Mouse (Mus musculus) heart, embryonic 15.5 days (tissue): ENCODE measurements at regions not wholly inside any gene's neighbourhood (a gene's known extent, or its start where the extent isn't known, plus 50 kb on each side); places are given as distances from the start of the nearest gene placed in this dataset.

Source experiments
- ATAC-seq: fragments of 200-750 bp; cut with Nextera tagmentation; replicated peaks from 2 replicates; pipeline ENCODE4 v1.8.0; 2017; ENCODE audit warnings: low read depth, moderate TSS enrichment; ENCODE audit not compliant: insufficient number of reproducible peaks, insufficient read depth, low FRiP score
- H3K27ac ChIP-seq: fragments of 300-500 bp; sonication (generic); 2 replicates; pipeline ENCODE4 v1.5.1; 2015; ENCODE audit warnings: mild to moderate bottlenecking, inconsistent platforms
- H3K27me3 ChIP-seq: fragments of 300-500 bp; sonication (generic); 2 replicates; pipeline ENCODE4 v1.6.1; 2015; ENCODE audit warnings: inconsistent platforms
- H3K36me3 ChIP-seq: fragments of 300-500 bp; sonication (generic); 2 replicates; pipeline ENCODE4 v1.6.1; 2015; ENCODE audit warnings: mild to moderate bottlenecking, inconsistent platforms
- H3K4me1 ChIP-seq: fragments of 300-500 bp; sonication (generic); replicated peaks from 2 replicates; pipeline ENCODE4 v1.6.1; 2015; ENCODE audit warnings: inconsistent platforms
- H3K4me2 ChIP-seq: fragments of 300-500 bp; sonication (generic); 2 replicates; pipeline ENCODE4 v1.6.1; 2015; ENCODE audit warnings: inconsistent platforms, mild to moderate bottlenecking, moderate library complexity
- H3K4me3 ChIP-seq: fragments of 300-500 bp; sonication (generic); 2 replicates; pipeline ENCODE4 v1.5.1; 2015; ENCODE audit warnings: mild to moderate bottlenecking, inconsistent platforms
- H3K9ac ChIP-seq: fragments of 300-500 bp; sonication (generic); 2 replicates; pipeline ENCODE4 v1.6.1; 2015; ENCODE audit warnings: mild to moderate bottlenecking, inconsistent platforms
- H3K9me3 ChIP-seq: fragments of 300-500 bp; sonication (generic); replicated peaks from 2 replicates; pipeline ENCODE4 v1.6.1; 2016; ENCODE audit warnings: inconsistent platforms
- WGBS: fragments of 180-500 bp; shearing (Covaris S2); methylation state at CpG from one replicate; pipeline ENCODE4 v1.1.7; 2015; ENCODE audit warnings: mixed read lengths; 5-methylcytosine and 5-hydroxymethylcytosine counted together

GRCm38 (mm10) chr2:131672646-131673045 lies 110.6 kb upstream of the Adra1d start:
- WGBS = 92% methylated on average over 1 of the region's 1 CpGs
- H3K27ac ChIP-seq = no peak overlapping the region
- H3K9ac ChIP-seq = no peak overlapping the region
- no peak overlapping the region for H3K4me3 ChIP-seq
- no peak for ATAC-seq
- H3K4me1 ChIP-seq = no peaks in the 10 kb centered on the region
- H3K27me3 ChIP-seq = no peaks in the 10 kb centered on the region
- H3K9me3 ChIP-seq = no peaks in the 10 kb centered on the region
- H3K4me2 ChIP-seq = no peak overlapping the region
- H3K36me3 ChIP-seq = no peaks in the 10 kb centered on the region

DNA sequence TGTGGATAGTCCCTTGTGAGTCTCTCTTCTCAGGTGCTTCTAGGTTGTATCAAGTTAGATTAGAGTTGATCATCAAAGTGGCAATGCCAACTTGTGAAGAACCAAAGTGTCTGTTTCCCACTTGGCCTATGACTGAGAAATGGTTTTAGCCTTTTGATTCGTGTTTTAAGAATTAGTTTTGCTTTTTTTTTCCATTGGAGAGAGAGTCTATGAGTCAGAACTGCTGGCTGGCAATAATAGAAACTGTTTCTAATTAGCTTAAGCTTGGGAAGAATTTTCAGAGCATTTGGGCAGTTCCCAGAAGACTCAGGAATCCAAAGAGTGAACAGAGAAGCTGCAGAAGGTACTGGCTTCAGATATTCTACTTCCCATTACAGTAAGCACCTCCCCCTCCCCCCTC lies 110.1 kb upstream of the Adra1d start:
- H3K4me1 ChIP-seq = no peaks in the 10 kb centered on the region
- no peak overlapping the region for H3K4me3 ChIP-seq
- no peaks in the 10 kb centered on the region for H3K27me3 ChIP-seq
- no peak overlapping the region for H3K27ac ChIP-seq
- 55% methylated on average over 1 of the region's 1 CpGs for WGBS
- ATAC-seq = no peak
- no peak overlapping the region for H3K4me2 ChIP-seq
- H3K36me3 ChIP-seq = no peaks in the 10 kb centered on the region
- H3K9ac ChIP-seq = no peak overlapping the region
- no peaks in the 10 kb centered on the region for H3K9me3 ChIP-seq

DNA sequence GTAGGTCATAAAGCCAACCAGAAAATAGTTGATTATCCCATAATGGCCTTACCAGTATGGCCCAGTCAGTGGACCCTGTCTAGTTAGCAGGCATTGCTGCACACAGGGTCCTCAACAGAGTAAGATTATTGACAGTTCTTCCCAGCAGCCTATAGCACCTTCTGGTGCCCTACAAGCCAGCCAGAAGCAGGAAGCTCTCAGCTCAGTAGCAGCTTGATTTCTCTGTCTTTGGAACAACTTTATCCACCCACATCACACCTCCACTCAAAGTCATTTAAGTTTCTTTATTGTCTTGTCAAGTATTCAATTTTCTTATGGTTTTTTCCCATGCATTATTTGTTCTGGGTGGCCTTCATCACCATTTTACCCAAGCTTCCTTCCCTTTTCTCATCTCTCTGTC lies 108.8 kb upstream of the Adra1d start:
- no peak for ATAC-seq
- Histone ChIP-seq H3K4me3 (no peak overlapping the region), H3K4me1 (no peaks in the 10 kb centered on the region), H3K9me3 (no peaks in the 10 kb centered on the region), H3K9ac (no peak overlapping the region), H3K36me3 (no peaks in the 10 kb centered on the region), H3K27me3 (no peaks in the 10 kb centered on the region), H3K27ac (no peak overlapping the region), H3K4me2 (no peak overlapping the region)

DNA sequence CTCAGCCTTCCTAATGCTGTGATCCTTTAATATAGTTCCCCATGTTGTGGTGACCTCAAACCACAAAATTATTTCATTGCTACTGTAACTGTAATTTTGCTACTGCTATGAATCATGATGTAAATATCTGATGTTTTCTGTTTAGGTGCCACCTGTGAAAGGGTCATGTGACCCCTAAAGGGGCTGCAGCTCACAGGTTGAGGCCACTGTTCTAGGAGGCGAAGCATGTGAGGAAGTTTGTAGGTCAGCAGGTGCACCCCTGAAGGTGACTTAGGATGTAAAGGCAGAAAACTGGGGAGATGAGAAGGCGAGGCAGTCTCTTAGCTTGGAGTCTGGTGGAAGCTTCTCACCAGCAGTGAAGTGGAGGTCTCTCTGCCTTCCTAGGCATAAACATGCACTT lies 105.8 kb upstream of the Adra1d start:
- ATAC-seq = no peak
- Histone ChIP-seq H3K27ac (no peak overlapping the region), H3K4me2 (no peak overlapping the region), H3K27me3 (no peaks in the 10 kb centered on the region), H3K4me3 (no peak overlapping the region), H3K4me1 (no peaks in the 10 kb centered on the region), H3K9ac (no peak overlapping the region), H3K9me3 (no peaks in the 10 kb centered on the region), H3K36me3 (no peaks in the 10 kb centered on the region)
- 83% methylated on average over 2 of the region's 2 CpGs for WGBS

GRCm38 (mm10) chr2:131666841-131667364 lies 104.8 kb upstream of the Adra1d start:
- no peaks in the 10 kb centered on the region for H3K4me1 ChIP-seq
- no peaks in the 10 kb centered on the region for H3K27me3 ChIP-seq
- no peak overlapping the region for H3K4me3 ChIP-seq
- 70% methylated on average over 3 of the region's 3 CpGs for WGBS
- no peak for ATAC-seq
- no peak overlapping the region for H3K4me2 ChIP-seq
- H3K27ac ChIP-seq = no peak overlapping the region
- H3K36me3 ChIP-seq = no peaks in the 10 kb centered on the region
- H3K9ac ChIP-seq = no peak overlapping the region
- H3K9me3 ChIP-seq = no peaks in the 10 kb centered on the region

DNA sequence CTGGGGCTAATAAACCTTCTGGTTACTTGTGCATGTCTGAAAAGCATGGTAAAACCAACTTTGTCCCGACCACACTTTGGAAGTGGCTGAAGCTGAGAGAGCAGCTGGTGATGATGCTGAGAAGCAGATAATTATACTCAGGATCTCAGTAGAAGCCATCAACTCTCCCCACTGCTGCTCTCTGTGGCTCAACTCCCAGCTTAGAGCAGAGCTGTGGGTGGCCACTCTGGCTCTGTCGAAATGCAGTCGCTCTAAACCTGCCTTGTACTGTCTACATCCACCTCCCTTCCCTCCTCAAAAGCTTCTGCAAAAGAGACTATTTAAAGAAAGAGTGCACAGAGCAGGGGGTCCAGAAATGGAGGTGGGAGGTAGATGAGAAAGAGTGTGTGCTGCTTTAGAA lies 102.5 kb upstream of the Adra1d start:
- Histone ChIP-seq H3K4me1 (no peaks in the 10 kb centered on the region), H3K9ac (no peak overlapping the region), H3K27ac (no peak overlapping the region), H3K4me2 (no peak overlapping the region), H3K27me3 (no peaks in the 10 kb centered on the region), H3K4me3 (no peak overlapping the region), H3K9me3 (no peaks in the 10 kb centered on the region), H3K36me3 (no peaks in the 10 kb centered on the region)
- no peak for ATAC-seq
- WGBS = 72% methylated on average over 3 of the region's 3 CpGs

DNA sequence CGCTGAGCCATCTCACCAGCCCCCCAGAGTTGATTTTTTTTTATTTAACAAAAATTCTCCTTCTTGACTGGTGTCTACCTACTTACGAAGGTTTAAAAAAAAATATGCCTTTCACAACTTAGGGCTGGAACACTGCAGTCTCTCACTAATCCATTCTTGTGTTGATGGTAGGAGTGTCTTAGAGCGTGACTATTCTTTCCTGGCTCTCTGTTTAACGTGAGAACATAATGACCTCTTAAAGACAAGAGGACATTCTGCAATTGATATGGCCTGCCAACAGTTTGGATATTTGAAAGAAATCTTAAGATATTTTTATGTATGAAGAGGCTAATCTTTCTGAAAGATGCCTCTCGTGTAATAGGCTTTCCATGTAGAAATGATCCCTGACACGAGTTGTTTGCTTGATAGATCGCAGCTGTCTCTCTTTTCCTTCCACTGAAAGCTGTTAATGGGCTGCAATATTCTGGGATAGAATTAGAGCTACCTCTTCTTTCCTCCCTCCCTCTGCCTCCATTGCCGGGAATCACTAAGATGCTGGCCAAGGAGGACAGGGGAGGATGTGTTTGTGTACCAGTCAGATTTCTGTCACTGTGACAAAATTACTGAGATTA lies 101.2 kb upstream of the Adra1d start:
- 53% methylated on average over 8 of the region's 8 CpGs for WGBS
- no peaks in the 10 kb centered on the region for H3K4me1 ChIP-seq
- no peak for ATAC-seq

DNA sequence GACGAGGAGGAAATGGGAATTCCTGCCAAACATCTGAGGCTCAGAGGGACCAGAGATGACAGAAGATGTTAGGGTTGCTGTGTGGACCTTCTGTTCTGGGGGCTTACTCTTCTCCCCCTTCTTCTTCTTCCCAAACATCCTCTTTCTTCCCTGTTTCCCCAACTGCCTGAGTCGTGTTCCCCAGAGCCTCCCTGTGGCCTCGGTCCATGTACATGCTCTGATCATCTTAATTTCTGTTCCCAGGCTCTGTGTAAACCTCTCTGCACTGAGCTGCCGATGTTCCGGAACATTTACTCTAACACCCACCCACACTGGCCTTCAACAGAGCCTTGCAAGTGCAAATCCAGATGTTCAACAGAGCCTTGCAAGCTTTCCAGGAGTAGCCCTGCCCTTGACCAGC lies 90.1 kb upstream of the Adra1d start:
- Histone ChIP-seq H3K4me3 (no peak overlapping the region), H3K4me2 (no peak overlapping the region), H3K9me3 (no peaks in the 10 kb centered on the region)

More for the DNA sequence above, 101.2 kb upstream of the Adra1d start:
- Histone ChIP-seq H3K4me2 (no peak overlapping the region), H3K9me3 (no peaks in the 10 kb centered on the region), H3K27ac (no peak overlapping the region), H3K9ac (no peak overlapping the region), H3K4me3 (no peak overlapping the region), H3K36me3 (no peaks in the 10 kb centered on the region), H3K27me3 (no peaks in the 10 kb centered on the region)

DNA sequence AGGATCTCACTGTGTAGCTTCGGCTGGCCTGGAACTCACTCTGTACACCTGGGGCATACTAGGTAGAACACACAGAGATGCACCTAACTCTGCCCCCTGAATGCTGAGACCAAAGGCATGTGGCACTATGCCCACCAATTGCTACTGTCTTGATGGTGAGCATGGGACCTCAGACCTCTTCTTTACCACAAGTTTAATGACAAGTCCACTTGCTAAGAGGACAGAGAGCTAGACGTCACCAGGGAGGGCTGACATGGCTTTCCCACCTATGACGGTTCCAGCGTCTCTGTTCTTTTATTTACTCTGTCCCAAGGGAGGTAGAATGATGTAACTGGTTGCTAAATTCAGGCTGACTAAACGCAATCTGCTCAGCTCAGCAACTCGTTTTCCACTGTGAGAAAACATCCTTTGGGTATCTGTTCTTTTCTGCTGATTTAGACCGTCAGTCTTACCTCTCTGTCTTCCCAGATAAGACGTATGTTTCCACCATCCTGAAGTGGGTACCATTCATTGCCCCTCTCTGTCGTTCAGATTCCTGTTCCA lies 88.6 kb upstream of the Adra1d start:
- H3K36me3 ChIP-seq = no peaks in the 10 kb centered on the region
- H3K9ac ChIP-seq = no peak overlapping the region
- no peaks in the 10 kb centered on the region for H3K27me3 ChIP-seq
- no peak overlapping the region for H3K4me3 ChIP-seq
- H3K9me3 ChIP-seq = no peaks in the 10 kb centered on the region
- 51% methylated on average over 9 of the region's 9 CpGs for WGBS
- ATAC-seq = no peak
- 0 out of 2 replicates have a peak, but pooled peaks cover 4% of the 10 kb centered on the region for H3K4me1 ChIP-seq
- H3K4me2 ChIP-seq = no peak overlapping the region
- no peak overlapping the region for H3K27ac ChIP-seq

More for the DNA sequence above, 90.1 kb upstream of the Adra1d start:
- Histone ChIP-seq H3K36me3 (no peaks in the 10 kb centered on the region), H3K4me1 (0 out of 2 replicates have a peak, but pooled peaks cover 6% of the 10 kb centered on the region), H3K27ac (no peak overlapping the region), H3K27me3 (no peaks in the 10 kb centered on the region), H3K9ac (no peak overlapping the region)
- WGBS = 56% methylated on average over 5 of the region's 5 CpGs
- ATAC-seq = no peak

DNA sequence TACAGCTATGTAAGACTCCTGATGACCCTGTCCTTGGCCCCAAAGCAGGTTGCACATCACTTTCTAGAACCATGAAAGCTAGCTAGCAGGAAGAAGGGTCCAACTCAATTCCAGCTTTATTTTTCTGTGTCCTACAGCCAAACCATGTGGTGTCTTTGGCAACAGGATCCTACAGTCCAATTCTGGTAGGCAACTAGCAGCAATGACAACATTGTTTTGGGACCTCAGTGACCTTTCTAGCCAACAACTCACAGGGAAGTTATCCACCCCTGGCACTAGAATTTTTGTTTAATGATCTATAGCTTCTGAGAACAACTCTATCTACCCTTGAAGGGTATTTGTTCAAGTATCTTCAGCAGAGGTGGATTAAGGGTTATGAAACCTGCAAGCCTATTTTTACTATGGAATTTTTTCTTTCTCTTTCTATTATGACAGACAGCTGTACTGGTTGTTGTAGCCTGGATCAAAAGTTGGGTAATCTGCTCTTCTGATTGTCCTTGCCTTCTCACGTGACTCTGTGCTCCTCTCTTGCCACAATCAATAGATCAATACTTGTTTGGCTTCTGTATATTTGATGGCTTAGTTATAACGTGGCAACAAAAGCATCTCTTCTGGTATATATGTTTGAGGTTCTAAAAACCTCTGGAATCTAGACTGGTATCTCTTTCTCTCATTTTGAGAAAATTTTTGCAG lies 82.2 kb upstream of the Adra1d start:
- Histone ChIP-seq H3K9me3 (no peaks in the 10 kb centered on the region), H3K27ac (no peak overlapping the region), H3K4me2 (no peak overlapping the region), H3K36me3 (no peaks in the 10 kb centered on the region), H3K27me3 (no peaks in the 10 kb centered on the region), H3K9ac (no peak overlapping the region), H3K4me3 (no peak overlapping the region), H3K4me1 (no peaks in the 10 kb centered on the region)
- no peak for ATAC-seq
- WGBS = 65% methylated on average over 2 of the region's 2 CpGs

GRCm38 (mm10) chr2:131642456-131642855 lies 80.4 kb upstream of the Adra1d start:
- H3K9ac ChIP-seq = no peak overlapping the region
- H3K4me2 ChIP-seq = no peak overlapping the region
- ATAC-seq = no peak
- no peaks in the 10 kb centered on the region for H3K27me3 ChIP-seq
- H3K36me3 ChIP-seq = no peaks in the 10 kb centered on the region
- no peaks in the 10 kb centered on the region for H3K4me1 ChIP-seq
- WGBS = 80% methylated on average over 3 of the region's 3 CpGs
- no peaks in the 10 kb centered on the region for H3K9me3 ChIP-seq
- no peak overlapping the region for H3K27ac ChIP-seq
- no peak overlapping the region for H3K4me3 ChIP-seq
